Mouse (Mus musculus): ENCODE data around the gene Rab6b.

DNA sequence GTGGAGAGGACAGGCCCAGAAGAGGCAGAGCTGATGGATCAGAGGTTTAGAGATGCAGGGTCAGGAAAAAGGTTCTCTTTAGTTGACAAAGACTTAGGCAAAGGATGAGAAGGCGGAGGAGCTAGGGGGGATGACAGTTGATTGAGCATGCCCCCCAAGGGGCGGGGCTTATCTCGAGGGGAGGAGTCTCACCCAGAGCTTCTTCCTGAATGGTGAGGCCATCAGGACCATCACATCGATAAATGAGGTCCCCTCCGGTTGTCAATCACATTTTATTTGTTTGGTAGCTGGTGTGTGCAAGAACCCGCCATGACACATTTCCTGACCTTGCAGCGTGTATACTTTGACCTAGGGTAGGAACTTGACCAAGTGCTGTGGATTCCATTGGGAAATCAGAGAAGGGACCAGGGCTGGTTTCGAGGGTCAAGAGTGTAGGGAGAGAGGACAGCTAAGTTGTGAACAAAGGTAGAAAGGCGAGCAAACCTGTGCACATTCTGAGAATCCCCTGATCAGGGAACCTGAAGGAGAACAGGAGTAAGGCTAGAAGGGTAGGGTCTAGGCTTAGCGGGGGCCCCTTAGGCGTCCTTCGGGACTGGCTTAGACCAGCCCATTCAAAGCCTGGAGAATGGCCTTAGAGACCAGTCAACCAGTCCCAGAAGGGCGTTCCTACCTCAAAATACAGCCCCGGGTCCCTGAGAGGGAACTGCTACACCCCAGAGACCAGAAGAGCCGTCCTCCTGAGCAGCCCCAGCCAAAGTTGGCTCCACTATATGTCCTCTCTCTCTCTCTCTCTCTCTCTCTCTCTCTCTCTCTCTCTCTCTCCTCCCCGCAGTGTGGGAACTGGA lies 20.3 kb upstream of the Rab6b start:
- no peak for TF ChIP-seq CTCF (IDR thresholded peaks at IDR 0.05; ENCODE audit: control insufficient read depth, insufficient read depth, insufficient read length)
- no peak for TF ChIP-seq MYOG (IDR thresholded peaks at IDR 0.05; ENCODE audit: control insufficient read depth, extremely low read depth, insufficient read length)

All from C2C12 (cell line).